Mouse (Mus musculus): ENCODE results near the gene Ubap2.
A peak's percentile ranks its signal among the peaks of the same experiment; 100 is the strongest.

Ubap2 gene

DNA sequence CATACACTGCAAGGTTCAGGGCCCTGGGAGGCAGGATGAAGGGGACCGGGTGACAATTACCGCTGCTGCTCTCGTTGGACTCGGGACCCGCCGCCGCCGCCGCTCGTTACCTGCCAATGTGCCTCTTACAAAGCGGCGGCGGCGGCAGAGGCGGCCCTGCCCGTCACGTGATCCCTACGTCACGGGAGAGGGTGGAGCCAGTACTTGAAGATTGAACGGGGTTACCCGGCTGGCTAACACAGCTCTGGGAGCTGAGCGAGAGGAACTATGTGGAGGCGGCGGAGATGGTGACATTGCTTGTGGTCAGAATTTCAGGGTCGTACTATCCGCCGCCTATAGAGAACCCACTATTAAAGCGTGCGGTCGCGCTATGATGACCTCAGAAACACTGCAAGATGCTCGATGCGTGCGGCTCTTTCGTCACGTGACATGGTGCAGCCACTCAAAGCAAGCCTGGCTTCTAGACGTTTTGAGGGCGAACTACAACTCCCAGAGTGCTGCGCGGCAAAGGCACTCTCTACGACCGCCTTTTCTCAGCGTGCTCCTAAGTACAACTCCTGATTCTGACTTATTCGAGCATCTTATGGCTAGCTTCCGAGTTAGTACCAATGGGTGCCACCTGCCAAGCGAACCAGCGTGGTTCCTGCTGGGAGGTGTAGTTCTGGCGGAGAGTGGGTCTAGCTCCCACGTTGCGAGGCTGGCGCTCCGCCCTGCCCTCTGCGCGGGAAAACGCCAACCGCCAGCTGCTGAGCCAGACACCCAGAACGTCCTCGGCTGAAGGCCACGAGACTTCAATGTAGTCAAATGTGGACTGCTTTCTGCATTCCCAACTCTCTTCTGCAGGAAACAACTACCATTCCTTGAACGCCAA, at the start of gene Ubap2:
Gene Ubap2 (minus strand): TSS at position 165 of the 871 bp plus-strand sequence.
- DNase-seq (ENCODE audit: low read depth, low spot score), result peak; percentile 94

DNA sequence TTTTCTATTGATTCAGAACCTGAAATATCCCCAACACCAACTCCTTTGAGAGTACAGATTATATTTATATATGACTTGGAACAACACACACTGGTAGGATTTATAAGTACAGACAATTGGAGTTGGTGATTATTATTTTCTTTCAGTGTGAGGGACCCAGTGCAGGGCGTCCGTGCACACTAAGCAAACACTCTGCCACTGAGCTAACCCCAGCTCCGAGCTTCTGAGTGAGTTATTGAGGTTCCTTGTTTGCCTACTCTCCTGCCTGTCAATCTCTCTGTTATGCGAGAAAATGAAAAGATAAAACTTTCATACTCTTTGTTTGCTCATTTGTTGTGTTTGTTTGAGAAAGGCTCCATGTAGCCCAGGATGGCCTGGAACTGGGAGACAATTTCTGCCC, 46.0 kb upstream of the Ubap2 start:
- no peak for DNase-seq (ENCODE audit: low read depth, low spot score)

DNA sequence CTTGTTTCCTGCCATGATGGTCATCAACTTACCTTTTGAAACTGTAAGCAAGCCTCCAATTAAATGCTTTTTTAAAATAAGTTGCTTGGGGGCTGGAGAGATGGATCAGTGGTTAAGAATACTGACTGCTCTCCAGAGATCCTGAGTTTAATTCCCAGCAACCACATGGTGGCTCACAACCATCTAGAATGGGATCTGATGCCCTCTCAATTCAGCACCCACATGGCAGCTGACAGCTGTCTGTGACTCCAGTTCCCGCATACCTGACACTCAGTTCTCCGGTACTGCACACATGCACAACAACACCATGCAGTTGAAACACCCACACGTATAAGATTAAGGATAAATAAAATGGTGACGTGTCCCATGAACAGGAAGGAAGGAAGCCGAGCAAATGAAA, 43.3 kb upstream of the Ubap2 start:
- DNase-seq (ENCODE audit: low read depth, low spot score), result no peak

DNA sequence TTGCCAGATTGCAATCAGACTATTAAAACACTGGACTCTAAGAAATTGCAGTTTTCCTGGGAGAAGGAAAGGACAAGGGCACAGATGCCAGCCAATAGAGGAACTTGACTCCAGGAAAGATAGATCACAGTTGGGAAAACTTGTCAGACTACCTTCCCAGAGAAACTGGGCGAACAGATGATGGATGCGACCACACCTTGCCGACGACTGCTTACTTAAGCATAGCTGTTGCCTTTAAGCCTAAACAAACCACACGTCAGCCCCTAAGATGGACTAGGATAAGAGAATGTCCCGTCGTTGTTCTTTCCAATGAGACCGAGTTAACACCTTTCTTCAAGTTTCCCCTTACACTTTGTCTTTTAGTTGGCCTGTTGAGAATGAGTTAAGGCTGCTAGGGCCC, 40.2 kb upstream of the Ubap2 start:
- DNase-seq (ENCODE audit: low read depth, low spot score), result no peak

DNA sequence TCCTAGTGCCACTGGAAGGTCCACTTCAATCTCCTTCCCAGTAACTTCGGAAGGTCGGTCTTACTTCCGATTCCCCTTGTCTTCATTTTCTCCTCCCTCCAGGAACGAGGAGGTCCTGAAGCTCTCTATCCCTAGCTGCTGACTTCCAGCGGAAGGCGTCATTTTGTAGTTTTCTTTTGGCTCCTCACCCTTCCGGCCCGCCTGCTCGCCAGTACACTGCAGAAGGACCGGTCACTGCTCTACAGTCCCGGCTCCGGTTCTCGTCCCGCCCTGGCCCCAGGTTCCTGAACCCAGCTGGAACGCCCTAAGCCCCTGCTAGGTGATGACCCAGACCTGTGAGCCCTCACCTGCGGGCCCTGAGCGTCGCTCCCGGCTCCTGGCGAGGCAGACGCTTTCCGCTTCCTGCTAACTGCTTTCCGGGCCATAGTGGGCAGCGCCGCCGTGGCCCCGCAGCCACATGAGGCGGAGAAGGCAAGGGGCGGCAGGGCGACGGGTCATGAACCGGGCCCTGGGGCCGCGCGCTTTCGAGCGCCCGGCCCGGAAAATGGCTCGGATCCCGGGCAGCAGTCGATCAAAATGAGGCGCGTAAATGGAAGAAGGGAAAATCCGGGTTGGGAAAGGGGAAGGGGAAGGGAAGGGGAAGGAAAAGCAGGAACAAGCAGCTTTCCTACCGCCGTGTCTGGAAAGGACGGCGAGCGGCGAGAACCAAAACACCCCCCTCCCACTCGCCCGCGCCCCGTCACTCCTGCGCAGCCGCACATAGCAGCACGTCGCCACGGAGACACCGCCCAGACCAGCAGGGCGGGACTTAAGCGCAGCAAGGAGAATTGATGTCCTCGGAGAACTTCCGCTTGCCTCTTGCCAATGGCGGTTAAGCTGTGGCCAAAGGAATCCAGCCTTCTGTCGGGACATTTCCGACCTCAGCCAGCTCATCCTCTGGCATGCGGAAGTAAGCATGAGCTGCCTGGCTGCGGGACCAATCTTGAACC, 39.5 kb upstream of the Ubap2 start, which contains the start of gene Dcaf12:
Gene Dcaf12 (minus strand): TSS at position 749 of the 989 bp plus-strand sequence.
- peak; percentile 90 for DNase-seq (ENCODE audit: low read depth, low spot score)

DNA sequence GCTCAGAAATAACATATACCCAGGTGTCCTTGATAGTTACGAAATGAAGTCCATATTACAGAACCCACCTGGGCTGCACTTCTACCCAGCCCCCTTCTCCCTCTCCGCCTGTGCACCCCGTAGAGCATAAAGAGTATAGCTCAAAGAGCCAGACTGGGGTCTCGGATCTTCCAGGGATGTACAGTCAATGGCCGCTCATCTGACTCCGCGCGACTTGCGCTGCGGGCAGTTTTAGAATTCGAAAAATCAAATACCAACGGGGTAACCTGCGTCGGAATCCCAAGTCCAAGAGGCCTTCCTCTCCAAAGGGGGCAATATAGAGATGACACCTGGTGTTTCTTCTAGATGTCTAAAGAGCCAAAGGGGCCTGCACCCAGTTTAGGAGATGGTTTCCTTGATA, 38.8 kb upstream of the Ubap2 start:
- no peak for DNase-seq (ENCODE audit: low read depth, low spot score)

DNA sequence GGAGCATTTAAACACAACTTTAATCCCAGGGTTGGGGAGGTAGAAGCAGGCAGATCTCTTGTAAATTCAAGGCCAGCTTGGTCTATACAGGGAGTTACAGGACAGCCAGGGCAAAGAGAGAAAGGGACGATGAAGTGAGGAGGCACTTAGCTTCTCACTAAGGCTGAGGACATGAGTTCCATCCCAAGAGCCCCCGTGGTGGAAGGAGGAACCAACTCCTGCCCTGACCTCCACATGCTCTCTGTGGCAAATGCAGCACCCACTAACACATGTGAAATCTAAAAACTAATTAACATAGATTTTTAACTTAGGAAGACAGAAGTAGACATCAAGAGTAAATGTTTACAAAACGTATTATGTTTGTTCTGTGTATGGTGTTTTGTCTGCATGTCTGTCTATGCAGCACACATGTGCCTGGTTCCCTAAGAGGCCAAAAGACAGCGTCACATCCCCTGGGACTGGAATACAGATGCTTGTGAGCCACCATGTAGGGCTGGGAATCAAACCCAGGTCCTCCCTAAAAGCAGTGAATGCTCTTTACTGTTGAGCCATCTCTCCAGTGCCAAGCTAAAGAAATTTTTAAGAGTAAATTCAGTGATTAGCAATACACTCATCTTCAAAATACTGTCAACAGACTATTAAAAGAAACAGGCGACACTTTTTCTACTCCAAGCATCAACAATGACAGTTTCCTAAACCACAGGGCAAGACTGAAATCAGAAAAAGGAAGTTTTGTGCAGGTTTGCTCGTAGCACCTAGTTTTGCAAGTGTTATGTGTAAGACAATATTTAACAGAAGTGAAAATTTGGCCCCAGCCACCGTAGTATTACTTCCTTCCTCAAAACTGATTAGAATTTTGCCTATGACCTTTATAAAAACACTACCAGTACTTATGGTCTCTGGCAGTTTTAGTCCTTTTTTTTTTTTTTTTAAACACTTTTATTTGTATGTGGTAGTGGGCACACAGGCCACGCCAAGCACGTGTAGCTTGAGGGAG, 35.9 kb upstream of the Ubap2 start:
- no peak for DNase-seq (ENCODE audit: low read depth, low spot score)

DNA sequence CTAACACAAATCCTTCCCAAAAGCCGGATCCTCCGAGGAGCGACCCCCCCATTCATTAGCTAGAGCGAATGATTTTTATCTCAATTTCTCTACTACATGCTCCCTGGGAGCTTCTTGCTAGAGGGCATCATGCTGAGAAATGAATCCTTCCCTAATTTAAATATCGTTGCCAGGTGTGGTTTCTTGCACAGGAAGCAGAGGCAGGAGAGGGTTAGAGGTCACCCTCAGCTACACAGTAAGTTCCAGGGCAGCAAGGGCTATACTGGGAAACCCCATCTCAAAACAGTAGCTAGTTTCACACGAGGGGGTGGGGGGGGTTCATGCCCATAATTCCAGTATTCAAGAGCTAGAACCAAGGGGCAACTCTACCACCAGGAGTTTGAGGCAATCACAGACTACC, 32.5 kb upstream of the Ubap2 start:
- no peak for DNase-seq (ENCODE audit: low read depth, low spot score)

DNA sequence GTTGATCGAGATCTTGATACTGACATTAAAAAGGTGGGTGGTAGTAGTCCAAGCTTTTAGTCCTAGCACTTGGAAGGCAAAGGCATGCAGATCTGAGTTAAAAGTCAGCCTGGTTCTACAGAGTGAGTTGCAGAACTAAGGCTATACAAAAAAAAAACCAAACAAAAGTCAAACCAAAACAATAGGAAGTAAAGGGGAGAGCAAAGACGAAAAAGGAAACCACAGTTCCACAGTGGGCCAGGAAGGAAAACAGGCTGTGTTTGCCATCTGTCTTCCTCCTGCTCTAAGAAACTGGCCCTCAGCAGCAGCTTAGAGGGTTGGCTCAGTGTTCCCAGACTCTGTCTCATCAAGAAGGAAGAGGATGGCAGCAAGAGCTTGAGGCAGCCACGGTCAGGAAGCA, 29.4 kb upstream of the Ubap2 start:
- DNase-seq (ENCODE audit: low read depth, low spot score), result no peak

DNA sequence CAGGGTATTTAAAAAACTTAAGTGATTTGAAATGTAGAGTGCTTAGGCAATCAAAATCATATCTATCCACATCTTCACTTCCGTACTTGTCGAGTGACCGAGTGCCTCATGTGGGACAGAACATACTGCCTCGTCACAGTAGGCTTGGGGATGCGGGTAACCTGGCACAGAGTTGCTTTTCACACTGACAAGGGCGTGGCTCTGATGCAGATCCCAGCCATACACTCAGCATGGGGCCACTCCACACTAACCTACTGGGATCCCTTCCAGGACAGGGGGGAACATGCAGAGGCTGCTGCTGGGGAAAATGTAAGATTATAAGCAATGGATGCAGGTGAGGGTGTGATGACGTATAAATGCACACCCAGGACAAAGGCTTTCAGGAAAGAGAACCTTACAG, 28.7 kb upstream of the Ubap2 start:
- DNase-seq (ENCODE audit: low read depth, low spot score), result no peak

DNA sequence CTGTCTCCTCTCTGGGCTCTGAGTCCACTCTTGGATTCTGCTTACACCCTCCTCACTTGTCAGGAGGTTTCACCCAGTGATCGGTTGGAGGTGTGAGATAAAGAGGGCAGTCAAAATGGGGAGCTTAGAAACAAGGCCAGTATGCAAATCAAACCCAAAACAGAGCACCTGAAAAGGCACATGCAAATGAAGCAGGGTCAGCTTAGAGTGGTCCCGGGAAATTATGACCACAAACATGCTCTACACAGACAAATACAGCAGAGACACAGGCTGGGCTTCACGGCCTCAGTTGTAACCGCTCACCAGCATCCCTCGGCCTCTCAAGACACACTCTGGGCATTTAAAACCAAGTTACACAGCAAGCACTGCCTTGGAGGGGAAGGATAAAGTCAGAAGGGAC, 24.0 kb upstream of the Ubap2 start:
- DNase-seq (ENCODE audit: low read depth, low spot score), result no peak

DNA sequence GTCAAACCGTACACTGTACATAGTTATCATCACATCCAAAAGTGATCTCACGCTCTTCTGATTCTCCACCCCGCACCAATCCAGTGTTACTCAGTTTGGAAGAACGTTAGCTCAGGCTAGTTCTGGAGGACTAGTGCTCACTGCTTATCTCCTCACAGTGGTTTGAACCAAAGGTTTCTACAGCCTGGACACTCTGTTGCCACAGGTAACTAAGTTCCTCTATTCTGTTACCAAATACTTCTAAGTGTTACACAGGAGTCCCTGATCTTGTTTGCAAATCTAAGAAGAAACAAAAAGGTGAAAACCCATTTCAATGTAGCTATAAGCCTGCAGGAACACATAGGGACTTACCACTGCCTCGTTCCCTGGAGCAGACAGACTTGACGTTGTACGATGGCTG, 21.0 kb upstream of the Ubap2 start:
- DNase-seq (ENCODE audit: low read depth, low spot score), result no peak

DNA sequence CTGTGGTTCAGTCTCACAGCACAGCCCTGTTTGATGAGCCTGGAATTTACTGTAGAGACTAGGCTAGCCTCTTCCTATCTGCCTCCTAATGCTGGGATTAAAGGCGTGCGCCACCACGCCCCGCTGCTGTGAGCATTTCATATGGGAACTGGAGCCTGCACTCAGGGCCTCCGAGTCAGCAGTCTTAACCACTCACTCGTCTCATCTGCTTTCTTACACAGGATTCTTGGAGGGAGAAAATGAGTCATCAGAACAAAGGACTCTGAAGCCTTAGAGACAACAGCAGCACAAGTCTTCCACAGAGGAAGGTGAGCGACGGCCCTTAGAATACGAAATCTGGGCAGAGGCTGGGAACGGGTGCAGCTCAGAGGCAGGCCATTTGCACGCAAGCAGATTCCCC, 20.6 kb upstream of the Ubap2 start:
- DNase-seq (ENCODE audit: low read depth, low spot score), result no peak

DNA sequence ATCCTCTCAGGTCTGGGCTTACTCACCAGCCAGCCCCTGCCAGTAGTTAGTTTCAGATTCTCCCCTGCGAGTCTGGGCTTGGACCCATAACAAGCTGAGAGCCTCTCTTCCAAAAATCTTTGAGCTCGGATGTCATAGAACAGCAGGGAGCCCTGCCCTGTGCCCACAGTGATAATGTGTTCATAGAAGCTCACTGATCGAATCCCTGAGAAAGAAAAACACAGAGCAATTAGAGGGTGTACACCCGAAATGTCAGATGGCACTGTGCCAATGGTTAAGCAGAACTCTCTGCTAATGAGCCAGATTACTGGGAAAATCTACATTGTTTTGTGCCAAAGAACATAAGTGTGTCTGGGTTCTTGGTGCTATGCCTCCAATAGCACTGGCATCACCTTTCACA, 19.0 kb upstream of the Ubap2 start:
- no peak for DNase-seq (ENCODE audit: low read depth, low spot score)

DNA sequence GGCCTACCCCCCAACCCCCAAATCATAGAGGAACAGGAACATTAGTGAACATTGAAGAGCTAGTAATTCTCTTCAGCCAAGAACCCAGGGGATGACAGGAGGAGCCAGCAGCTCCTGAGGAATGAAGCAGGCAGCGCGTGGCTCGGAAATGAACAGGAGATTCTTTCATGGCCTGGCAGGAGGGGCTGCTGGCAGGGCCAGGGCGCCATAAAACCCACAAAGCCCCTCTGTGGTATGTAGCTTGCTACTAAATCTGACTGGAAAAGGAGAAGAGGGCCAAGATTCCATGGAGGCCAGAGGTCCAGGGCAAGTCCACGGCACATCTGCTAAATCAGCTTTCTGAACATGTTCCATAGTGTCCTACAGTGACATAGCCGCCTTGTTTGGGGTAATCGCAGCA, 14.9 kb upstream of the Ubap2 start:
- no peak for DNase-seq (ENCODE audit: low read depth, low spot score)

DNA sequence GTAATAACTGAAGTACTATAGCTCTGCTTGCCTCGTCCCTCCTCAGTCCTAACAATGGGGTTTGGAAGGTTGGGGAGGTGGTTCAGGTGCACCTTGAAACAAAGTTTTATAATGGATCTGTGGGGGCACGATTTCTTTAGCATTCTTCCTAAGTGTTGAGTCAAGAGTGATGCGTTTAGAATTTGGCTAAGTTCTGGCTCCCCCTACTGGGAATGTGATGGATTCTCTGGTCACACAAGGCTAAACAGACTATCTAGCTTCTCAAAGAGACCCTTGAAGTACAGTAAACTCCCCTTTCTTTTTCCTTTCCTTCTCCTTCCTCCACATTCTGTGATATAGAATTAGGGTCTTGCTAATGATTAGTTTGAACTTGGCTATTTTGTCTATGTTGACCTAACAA, 11.5 kb upstream of the Ubap2 start:
- no peak for DNase-seq (ENCODE audit: low read depth, low spot score)

DNA sequence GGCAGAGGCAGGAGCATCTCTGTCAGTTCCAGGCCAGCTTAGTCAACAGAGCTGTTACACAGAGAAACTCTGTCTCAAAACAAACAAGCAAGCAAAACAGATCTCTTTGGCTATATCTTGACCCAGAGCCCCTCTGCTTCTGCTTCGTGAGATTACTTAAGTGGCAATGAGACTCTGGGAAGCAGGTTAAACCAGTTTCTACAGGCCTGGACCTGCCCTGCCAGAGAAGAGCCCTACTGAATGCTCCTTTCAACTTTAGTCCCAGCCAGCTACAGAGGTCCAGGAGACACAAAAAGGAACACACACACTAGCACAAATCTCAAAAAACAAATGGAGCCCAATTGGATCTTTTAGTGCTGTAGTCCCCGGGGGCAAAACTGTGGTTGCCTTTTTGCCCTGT, 9.1 kb upstream of the Ubap2 start:
- no peak for DNase-seq (ENCODE audit: low read depth, low spot score)

DNA sequence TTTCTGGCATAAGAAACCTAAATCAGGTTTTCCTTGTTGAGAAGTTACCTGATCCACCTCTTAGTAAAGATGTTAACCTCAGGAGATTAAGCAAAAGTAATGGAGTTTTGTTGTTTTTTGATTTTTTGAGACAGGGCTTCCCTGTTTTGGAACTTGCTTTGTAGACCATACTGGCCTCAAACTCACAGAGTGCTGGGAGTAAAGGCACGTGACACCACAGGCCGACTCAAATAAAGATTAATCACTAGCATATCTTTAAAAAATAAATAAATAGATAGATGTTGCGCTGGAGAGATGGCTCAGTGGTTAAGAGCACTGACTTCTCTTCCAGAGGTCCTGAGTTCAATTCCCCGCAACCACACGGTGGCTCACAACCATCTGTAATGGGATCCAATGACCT, 983 bp upstream of the Ubap2 start:
- DNase-seq (ENCODE audit: low read depth, low spot score), result no peak

DNA sequence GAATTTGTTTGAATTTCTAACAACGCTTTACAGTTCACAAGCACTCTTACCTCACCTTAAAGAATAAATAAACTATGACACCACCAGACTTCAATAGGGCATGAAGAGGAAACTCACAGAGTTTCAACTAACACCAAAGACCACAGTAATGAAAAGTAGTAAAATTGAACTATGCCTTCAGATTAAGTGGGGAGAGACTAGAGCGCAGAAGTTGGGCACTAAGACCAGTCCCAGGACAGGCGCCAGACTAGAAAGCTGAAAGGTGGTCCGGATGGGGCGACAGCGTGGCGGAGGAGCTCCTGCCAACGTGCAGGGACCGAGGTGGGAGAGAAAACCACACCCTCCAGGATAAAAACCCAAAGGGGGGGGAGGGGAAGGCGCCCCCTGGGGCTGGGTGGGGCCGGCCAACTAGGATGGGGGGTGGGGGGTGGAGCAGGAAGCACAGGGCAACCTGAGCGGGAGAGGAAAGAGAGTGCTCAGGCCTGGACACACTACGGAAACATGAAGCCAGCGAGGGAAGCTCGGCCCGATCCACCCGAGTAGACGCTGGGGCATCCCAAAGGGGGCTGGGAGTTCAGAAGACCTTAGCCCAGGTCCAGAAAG, 466 bp downstream of the Ubap2 start:
- peak; percentile 61 for DNase-seq (ENCODE audit: low read depth, low spot score)

DNA sequence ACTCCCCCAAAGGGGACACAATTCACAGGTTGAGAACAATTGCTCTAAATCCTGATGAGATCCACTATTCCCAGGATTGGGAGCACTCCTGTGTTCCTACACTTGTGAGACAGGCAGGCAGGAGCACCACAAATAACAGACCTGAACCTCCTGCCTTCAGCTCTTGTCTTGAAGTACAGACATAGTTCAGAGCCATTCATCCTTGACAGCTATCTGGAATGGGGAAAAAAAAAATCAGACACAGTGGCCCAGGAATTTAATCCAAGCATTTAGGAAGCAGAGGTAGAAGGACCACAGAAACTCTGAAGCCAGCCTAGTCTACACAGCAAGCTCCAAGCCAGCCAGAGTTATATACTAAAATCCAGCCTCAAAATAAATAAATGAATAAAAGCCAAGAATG, 6.8 kb downstream of the Ubap2 start:
- no peak for DNase-seq (ENCODE audit: low read depth, low spot score)

DNA sequence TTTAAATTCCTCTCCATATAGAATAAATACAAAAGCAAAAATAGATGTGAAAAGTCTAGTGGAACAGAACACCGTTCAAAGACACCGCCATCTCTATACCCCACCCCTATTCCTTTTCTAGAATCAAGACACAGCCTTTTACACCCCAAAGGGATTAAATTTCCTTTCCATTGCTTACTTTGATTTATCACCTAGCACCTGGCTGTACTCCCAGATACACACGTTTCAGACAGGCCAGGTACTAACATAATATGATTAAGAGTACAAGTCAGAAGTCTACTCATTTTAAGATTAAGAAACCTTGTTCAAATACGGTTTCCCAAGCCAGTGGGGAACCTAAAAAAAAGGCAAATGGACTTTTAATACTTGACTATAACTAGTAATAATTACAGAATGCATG, 8.6 kb downstream of the Ubap2 start:
- no peak for DNase-seq (ENCODE audit: low read depth, low spot score)
